Mouse (Mus musculus) thymus, postnatal 0 days (tissue): ENCODE results near the gene Tbc1d9. TPM values are rescaled to one million over a fixed set of nuclear protein-coding genes. Genes with fewer than 3 reads are reported as not detected.

Experiments used
- DNase-seq: peaks from one replicate; pipeline ENCODE4 v3.0.0-alpha.2; 2015; ENCODE audit warnings: low spot score
- polyA plus RNA-seq: library from polyadenylated mRNA; unstranded; fragments of >200 nt; fragmentation: Nextera tagmentation; extraction: Ambion mirVana; gene quantifications from 2 replicates; pipeline ENCODE4 v1.2.1, GENCODE M21; 2015

Tbc1d9 gene
- polyA plus RNA-seq, 1 experiment from 2014 or later = 1.4 TPM

DNA sequence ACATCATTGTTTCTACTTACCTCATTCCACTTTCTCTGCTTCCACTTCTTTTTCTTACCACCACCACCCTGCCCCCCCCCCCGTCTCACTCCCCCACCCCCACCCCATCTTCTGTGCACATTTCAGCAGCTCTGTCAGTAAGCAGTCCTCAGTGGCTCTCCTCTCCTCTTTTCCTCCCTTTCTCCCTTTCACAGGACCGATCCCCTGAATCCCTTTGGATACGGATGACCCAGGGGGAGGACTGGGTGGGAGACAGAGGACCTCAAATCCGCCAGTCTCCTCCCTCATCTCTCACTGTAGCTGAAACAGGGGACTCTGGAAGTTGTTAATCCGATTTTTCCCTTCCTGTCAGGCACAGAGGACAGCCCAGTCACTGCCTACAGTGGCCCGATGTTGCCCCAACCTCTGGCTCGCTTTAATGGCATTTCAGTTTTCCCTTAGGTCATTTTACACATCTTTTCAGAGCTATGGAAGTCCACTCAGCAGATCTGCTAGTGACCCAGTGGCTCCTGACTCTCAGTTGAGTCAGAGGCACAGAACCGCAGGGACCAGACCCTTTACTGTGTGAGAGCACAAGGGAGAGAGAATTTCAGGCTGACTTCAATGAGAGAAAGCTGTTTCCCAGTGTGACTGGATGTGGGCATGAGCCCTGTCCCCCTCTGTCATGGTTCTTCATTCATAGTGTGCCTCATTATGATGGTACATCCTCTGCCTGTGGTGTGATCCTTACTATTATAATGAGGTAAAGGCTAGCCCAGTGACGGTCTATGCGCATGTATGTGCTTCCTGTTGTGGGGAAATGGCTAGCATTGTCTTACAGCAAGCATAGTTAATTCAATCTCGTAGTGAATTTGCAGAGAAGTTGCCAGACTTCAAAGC is 12.4 kb downstream of the Tbc1d9 start:
- no peak for DNase-seq

DNA sequence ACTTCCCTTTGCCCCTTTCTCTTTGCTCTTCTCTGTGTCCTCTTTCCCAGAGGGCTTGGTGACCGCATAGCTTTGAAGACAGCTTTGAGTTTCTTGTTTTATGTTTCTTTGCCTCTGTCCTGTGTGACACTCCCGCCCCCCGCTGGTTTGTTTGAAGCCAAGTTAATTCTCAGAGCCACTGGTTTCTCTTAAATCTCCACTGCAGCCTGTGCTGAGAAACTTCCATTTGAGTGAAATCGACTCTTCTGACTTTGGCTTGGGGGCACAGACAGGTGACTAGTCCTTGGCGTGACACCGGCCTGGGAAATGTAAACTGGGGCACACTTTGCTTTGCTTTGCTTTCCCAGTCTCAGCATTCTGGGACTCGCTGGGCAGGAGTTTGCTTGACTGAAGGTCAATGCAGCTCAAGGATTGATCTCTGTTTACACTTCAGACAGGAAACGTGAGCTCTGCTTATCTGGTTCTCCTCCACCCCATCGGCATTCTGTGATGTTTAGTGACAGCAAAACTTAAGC is 13.1 kb downstream of the Tbc1d9 start:
- DNase-seq = no peak

DNA sequence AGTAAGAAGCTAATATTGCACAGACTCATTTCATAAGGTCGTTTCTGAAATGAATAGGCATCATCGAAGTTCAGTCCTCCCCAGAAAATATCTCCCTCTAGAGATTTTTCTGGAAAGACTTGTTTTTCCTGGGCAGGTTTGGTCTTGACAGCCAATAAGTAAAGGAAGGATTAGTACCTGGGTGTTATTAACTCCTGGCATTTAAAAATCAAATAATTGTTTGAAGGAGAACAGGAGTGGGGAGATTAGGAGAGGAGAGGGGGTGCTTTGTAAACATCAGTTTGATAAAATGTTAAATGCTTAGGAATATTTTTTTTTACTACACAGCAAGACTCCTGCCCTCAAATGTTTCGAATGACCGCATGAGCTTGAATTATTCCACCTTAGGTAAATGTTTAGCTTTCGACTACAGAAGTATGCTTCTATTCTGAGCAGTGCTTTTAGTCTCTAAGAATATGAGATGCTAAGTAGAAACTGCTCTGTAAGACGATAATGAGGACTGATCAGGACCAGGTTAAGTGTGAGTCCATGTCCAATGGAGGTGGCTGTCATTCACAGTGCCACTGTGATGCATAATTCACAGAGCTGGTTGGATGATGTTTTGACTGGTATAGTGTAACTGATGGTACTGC is 16.8 kb downstream of the Tbc1d9 start:
- DNase-seq = no peak

DNA sequence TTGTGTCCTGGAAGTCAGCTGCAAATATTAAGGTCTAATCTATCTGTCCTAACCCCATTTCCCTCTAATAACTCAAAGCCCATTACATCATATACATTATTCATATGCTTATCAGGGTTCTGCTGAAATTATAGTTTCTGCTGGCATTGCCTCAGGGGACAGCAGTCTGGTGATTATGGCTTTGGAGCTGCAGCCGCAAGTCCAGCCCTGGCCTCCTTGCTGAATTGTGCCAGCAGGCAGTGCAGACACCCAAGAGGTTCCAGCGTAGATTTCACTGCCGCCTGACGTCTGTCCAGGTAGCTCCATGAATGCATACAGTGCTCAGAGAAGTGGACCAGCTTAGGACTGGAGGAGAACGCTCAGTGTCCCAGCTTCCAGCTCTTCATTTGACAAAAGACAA is 17.6 kb downstream of the Tbc1d9 start:
- DNase-seq = no peak

DNA sequence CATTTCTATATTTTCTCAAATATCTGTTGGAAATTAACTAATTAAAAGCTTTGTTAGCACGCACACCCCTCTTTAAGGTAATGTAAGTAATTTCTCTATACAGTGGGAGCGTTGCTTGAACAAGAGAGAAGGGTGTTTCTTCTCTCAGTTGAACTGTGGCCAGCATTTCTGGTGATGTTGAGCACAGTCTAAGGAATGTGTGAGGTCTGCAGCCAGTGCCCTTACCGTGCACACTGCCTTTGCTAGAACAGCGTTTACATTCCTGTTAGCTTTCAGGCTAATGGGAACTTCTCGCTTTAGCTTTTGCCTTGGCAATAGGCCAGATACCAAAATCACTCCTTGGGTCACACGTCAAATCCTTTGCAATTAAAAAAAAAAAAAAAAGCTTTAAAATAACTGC is 21.2 kb downstream of the Tbc1d9 start:
- no peak for DNase-seq

DNA sequence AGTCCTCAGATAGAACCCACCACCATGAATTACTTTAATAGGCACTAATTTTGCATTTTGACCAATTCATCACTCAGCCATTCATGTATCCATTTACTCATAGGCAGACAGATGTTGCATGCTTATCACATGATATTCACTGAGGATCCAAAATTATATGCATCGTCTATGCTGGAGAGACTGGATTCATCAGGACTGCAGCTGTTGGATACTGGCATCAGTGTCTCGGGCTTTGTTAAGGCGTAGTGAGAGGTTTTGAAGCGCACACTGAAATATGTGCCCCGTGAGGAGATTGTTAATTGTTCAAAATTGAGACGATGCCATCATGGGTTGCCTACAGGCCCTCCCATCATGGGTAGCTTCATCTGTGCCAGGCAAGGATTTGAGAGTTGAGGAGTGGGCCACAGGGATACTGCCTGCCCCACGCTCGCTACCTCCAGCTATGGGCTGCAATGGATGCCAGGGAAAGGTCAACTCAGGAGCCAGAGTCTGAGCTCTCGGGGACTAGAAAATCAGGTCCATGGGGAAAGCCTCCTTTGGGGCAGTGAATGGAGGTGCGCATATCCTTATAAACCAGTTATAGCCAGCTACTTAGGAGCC is 22.3 kb downstream of the Tbc1d9 start:
- no peak for DNase-seq

DNA sequence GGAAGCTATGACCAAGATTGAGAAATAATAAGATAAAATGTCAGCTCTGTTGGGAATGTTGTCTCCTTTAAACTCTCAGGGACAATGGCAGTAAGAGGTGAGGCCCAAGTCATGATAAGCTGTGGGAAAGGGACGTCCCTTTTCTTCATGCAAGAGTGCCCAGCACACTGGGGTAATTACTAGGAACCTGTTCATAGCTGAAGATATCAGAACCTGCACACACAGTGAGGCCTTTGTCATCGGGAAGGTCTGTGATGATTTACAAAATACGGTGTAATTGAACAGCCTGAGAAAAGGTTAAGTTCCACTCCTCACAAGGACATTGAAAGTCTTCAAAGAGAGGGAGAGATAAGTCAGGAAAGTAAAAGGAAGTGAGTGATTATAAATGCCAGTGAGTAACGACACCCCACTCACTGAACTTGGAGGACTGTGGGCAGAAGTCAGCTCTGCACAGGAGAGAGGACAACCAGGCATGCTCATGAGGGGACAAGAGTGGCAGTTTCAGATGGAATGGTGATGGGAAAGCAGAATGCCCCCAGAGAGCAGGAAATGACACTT is 24.5 kb downstream of the Tbc1d9 start:
- DNase-seq = no peak

DNA sequence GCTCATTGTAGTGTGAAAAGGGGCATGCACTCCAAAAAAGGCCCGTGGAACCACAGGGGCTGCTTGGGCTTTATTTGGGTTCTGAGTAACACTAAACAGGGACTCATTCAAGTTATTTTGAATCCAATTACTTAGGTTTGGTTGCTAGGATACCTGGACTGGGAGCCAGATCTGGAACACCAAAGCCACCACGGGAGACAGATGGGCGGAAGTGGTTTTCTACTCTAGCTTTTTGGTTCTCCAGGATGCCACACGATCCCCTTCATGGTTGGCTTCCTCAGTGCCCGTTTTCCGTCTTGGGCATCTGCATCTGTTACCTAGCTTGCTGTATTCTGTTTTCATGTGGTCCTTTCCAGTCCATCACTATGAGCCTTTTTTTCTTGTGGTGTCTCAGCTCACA is 30.9 kb downstream of the Tbc1d9 start:
- DNase-seq = no peak

DNA sequence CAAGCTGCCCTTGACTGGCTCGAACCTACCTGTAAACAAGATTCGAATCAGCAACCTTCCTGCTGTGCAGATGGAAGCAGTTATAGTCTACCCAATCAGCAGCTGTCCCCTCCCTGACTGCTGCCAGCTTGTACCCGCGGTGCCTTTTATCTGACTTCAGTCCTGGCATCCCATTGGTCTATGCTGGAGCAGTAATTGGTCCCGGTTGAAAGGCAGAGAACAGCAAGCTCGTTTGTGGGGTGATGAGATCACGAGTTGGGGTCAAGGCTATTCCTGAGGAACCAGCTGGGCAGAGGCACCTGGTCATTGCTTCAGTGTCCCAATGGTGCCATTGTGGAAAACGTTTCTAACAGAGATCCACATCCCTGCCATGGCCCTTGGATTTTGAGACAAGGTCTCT is 34.6 kb downstream of the Tbc1d9 start:
- DNase-seq = no peak

DNA sequence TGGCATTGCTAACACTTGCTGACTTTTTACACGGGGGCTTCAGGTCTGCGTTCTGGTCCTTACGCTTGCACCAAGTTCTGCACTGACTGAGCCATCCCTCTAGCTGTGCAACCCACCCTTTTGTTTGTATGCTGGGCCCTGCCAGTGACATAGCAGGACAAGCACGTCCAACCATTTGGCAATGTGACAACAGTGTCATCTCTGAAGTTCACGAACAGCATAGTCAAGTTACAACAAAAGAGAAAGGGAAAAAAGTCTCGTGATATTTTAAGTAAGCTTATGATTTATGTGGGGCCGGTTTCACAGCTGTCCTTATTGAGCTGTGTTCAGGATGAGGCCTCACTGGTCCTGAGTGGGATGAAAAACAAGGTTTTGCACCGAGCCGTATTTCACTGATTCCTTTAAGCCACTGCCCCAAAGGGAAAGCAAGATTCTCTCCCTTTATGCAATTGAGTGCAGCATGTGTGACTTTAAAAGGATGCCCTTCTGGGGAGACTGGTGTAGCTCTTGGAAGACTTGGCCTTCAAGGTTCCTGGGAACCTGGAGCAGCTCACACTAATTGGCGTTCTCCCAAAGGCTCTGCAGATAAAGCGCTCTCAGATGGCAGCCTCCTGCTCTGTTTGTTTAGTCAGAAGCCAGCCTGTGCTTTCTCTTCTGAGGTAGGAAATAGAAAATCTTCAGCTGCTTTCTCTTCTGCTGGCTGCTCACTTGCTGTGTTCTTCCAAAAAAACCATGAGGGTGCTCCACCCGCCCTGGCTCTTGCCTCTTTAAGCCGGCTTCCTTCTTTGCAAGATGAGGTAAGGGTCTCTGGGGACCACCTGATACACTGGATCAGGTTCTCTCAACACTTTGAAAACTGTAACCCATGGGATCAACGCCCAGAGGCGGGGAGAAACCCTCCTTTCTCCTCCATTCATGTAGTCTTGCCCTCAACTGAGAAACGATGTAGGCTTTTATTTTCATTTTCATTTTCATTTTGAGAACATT is 35.3 kb downstream of the Tbc1d9 start:
- DNase-seq = no peak

DNA sequence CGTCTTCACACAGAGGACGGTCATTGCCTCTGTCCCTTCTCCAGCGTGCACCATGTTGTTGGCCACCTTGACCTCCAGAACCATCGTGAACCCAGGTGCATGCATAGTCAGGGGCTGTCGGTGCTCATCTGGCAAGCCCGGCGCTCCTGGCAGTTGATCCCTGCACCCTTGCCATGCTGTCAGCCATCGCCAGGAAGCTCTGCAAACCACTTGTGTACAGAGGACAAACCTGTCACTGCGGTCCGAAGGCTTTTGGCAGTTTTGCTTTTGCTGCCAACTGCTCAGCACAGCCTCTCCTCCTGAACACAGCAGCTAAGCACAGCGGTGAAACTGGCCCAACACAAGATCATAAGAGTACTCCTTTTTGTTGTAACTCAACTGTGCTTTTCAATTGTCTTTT is 37.8 kb downstream of the Tbc1d9 start:
- no peak for DNase-seq

DNA sequence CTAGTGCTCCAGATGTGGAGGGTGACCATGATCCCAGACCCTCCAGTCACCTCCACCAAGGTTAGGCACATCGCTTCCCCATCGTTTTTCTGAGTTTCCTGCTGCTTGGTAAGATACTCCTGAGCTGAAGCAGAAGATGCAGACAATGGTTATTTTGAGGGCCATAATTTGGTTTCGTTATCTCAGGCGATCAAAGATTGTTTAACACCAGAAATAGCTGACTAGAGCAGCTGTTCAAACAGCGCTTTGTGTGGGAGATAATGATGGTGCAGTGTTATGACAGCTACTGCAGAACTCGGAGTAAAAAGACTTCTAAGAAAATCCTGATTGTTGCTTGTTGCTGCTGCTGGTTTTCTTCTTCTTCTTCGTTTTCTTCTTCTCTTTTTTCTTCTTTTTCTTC is 40.8 kb downstream of the Tbc1d9 start:
- no peak for DNase-seq

DNA sequence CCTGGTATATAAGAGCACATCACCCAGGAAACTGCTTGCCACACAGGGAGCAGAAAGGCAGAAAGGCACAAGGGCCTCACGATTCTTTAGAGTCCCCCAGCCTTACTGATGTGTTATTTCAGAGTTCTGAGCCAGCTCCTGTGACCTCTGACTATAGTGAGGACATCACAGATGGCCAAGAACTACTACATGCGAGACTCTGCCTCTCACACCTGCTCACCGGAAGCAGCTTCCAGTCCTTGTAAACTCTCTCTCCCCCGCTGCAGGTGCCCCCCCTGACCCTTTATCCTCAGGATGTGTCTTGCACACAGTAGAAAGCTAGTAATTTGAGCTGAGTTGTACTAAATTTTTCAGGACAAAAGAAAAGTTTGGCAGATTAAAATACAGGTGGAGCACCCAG is 44.4 kb downstream of the Tbc1d9 start:
- DNase-seq = no peak

DNA sequence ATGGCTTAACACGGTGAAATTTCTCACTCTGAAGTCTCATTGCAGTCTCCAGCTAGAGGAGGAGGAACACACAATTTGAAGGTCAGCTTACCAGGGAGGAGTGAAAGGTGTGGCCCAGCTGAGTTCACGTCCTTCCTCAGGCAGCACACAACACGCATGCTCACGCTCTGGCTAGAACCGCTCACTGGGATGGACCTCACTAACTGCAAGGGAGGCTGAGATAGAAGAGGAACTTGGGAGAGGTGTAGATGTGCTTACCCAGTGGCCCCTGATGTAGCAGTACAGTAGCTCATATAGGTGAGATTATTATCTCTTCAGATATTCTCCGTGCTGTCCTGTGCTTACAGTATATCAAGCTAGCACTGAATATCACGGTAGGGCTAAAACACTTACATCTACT is 45.5 kb downstream of the Tbc1d9 start:
- no peak for DNase-seq

DNA sequence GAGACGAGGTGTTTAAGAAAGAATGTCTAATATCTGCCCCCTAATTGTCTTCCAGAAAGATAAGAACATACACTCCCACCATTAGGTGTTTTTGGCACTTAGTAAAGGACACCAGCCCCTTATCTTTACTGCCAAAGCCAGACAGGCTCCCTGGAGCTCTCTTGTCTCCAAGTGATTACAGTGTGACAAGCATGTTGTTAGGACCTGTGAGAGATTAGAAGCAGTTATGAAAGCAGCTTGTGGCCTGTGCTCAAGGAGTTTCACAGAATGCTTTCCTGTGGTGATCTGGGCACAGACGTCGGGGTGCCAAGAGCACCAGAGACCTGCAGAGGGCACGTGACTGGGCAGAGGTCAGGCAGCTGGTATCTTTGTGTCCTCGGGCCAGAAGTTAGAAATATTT is 49.9 kb downstream of the Tbc1d9 start:
- no peak for DNase-seq

DNA sequence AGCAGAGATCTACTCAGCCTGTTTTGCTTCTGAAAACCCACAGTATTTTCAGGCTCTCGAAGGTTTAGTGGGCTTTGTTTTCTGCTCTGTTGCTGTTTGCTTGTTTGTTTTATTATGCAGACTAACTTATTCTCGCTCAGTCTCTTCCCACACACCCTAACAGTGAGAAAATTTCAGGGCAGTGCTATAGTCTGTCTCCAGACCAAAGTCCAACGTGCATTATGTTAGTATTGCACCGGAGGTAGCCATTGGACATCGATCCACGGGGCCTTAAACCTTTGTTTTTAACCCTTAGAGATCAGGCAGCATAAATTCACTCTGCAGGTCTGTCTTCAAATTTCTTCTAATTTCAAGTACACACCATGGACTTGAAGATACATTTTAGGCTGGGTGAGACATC is 51.4 kb downstream of the Tbc1d9 start:
- no peak for DNase-seq

DNA sequence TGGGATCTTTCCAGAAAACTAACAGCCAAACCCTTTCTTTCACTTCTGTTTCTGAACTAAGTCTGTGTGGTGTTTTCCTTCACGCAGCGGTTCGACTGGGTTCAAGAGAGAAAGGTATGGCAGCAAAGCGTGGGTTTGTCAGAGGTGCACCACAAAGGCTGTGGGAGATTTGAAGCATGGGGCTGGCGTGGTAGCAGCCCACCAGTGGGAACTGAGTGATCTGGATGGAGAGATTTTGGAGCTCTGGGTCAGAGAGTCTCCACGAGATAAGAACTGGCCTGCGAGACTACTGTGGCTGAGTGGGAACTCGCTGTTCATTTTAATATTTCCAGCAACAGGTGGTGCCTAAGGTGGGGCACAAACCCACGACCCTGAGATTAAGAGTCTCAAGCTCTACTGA is 52.0 kb downstream of the Tbc1d9 start:
- no peak for DNase-seq

DNA sequence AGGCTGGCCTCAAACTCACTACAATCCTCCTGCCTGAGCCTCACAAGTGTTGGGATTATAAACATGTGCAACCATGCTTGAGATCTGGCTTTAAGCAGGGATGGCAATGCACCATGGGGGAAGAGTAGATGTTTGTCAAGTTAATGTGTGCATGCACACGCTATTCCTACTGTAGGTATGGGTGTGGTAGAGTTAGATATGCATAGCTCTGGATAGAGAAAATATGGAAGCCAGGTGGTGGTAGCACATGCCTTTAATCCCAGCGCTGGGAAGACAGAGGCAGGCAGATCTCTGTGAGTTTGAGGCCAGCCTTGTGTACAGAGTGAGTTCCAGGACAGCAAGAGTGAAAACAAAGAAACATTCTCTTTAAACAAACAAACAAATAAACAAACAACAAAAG is 52.7 kb downstream of the Tbc1d9 start:
- DNase-seq = no peak

DNA sequence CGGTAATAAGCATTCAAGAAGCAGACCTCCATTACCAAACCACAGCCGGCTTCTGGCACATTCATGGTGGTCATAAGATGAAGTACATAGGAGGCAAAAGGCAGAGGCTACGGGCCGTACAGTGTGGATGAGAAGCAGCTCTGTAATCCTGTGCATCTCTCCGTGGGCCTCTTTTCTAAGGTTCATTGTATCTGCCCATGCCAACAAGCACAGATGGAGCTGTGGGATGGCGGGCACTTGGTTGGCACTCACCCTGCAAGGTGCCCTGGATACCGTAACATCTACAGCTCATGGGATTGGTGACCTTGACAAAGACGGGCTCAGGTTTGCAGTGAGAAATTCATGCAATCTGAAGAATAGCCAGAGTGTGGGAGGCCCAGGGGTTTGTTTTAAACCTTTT is 54.2 kb downstream of the Tbc1d9 start:
- DNase-seq = no peak

DNA sequence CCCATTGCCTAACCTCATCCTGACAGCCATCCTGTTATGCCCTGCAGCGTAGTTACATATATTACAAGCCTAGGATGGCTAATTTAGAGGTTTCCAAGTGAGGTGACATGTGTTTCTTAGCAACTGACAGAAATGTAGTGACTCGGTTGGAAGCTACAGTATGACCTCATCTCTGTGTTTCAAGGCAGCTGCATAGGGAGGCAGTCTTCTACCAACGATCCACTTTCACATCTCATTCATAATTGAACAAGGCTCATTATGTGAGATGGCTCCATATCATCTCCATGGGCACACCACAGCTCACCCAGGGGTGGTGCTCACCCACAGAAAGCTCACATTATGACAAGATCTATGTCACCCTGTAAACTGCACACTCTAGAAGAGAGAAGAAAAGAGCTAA is 55.6 kb downstream of the Tbc1d9 start:
- DNase-seq = no peak
